Mouse (Mus musculus) gastrocnemius, postnatal 4 days (tissue): ENCODE results near the gene Atg10. TPM values are rescaled to one million over a fixed set of nuclear protein-coding genes. Genes with fewer than 3 reads are reported as not detected.
"Not testable (repeated sequence)": the region's sequence is repeated elsewhere in the genome, so short reads cannot be mapped to it uniquely, and the experiment has no call there.

Experiments used
- DNase-seq, 2 experiments: peaks; one replicate each; pipeline ENCODE4 v3.0.0; 2021 to 2022; ENCODE audit warnings: low spot score in 2 of 2, mixed read lengths in 2 of 2
- long read RNA-seq, 2 experiments: library from polyadenylated mRNA; stranded (forward); transcript quantifications; one replicate each; pipeline ENCODE4 v2.0.0; 2021
- total RNA-seq, 2 experiments: library from RNA; stranded (reverse); gene quantifications; 2 replicates each; pipeline ENCODE4 v1.2.3; 2021

Atg10 gene
- 10 to 100 TPM; 12.0 to 13.8 TPM for total RNA-seq
- long read RNA-seq, experiment 1, transcript Atg10-201 (8 exons, 1,583 nt), result major isoform, 17 of 31 reads
- long read RNA-seq, experiment 1, partial matches to known transcripts, result 0 of 31 reads
- long read RNA-seq, experiment 1, other reads (novel, unspliced or antisense), result 13 of 31 reads
- long read RNA-seq, experiment 2, transcript Atg10-201 (8 exons, 1,583 nt), result major isoform, 7 of 21 reads
- long read RNA-seq, experiment 2, partial matches to known transcripts, result 1 of 21 reads
- long read RNA-seq, experiment 2, other reads (novel, unspliced or antisense), result 12 of 21 reads

DNA sequence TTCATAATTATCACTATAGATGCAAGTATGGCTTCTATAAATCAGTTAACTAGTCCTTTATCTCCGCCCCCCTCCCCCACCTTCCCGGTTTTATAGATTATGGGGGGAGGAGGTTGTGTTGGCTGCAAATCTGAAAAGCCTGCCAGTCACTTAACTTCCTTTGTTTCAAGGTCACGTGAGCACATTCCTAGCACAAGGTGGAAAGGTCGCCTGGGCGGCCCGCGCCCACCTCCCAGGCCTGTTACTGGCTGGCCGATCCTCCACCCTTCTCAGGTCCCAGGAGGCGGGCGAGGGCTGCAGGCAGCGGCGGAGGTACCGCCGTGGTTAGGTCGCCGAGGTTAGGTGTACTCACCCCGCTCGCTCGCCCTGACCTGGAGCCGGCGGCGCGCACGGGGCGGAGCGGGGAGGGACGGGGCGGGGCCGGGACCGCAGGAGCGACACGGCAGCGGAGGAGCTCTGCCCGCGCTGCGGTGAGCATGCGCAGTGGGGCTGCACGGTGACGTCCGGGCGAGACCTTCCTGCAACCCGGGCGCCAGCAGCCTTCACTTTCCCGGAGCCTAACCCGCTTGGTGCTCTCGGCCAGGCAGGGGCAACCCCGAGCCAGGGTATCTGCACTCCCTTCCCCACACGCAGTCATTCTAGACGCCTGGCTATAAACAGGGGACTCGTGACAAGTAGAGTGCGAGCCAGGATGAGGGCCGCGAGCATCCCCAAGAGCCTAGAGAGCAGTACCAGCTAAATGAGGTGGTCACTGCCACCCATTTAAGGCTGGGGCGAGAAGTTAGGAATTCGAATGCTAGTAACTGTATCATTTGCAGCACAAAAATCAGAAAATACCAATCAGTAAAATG is at the start of gene Atg10:
Gene Atg10 (minus strand): TSS at position 382 of the 851 bp plus-strand sequence.
- peak; percentile 82 to 90 for DNase-seq

- DNase-seq, result no peak
These were observed 28.6 kb upstream of the Atg10 start for GRCm38 (mm10) chr13:91252406-91252805.

- DNase-seq, result no peak
These were observed 27.9 kb upstream of the Atg10 start for GRCm38 (mm10) chr13:91251636-91252035.

GRCm38 (mm10) chr13:91250050-91250449 is 26.3 kb upstream of the Atg10 start:
- DNase-seq, result not testable (repeated sequence)

- DNase-seq, result no peak
These were observed 22.7 kb upstream of the Atg10 start for GRCm38 (mm10) chr13:91246472-91246871.

DNA sequence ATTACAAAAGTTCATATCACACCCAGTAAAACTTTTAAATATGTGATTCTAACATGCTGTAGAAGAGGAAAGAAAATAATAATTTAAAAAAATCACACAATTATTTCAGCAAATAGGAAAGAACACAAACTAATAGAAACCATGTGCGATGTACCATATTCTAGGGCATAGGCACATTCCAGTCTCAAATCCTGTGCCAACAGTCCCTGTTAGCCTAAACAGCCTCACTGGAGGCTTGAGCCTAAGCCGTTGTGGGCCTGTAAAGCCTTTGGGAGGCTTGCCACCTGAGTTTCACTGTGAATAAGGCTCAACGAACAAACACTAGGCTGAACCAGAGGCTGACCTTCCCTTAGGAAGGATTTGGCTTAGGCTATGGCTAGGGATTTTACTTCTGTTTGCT is 14.2 kb upstream of the Atg10 start:
- DNase-seq, result no peak

DNA sequence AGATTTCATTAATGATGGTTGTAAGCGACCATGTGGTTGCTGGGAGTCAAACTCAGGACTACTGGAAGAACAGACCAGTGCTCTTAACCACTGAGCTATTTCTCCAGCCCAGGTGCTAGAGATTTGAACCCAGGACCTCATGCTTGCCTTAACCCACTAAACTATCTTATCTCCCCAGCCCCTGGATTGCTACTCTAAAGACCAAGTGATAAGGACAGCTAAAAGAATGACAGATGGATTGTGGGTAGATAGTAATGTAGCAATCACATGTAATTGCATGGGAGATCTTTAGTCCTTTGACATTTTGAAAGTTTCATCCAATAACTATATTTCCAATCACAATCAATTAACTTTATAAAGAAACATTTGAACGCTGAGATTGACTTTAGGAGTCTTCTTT is 13.1 kb upstream of the Atg10 start:
- no peak for DNase-seq

DNA sequence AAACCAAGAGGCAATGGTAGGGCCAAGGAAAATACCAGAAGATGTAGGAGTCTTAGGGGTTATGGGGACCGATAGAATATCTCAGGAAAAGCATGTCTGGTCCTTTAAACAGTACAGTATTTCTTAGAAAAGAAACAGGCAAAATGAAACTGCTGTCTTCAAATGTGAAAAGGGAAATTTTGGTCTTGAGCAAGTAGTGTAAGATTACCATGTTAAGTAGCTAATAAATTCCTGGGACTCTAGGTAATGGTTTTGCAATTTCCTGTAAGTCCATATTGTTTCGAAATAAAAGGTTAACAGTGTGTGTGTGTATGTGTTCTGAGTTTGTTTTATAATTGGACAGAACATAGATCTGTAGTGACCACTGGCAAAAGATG is 658 bp upstream of the Atg10 start:
- no peak for DNase-seq

- no peak for DNase-seq
These were observed 705 bp downstream of the Atg10 start for GRCm38 (mm10) chr13:91223063-91223462.

- no peak for DNase-seq
These were observed 2.1 kb downstream of the Atg10 start for GRCm38 (mm10) chr13:91221696-91222095.

DNA sequence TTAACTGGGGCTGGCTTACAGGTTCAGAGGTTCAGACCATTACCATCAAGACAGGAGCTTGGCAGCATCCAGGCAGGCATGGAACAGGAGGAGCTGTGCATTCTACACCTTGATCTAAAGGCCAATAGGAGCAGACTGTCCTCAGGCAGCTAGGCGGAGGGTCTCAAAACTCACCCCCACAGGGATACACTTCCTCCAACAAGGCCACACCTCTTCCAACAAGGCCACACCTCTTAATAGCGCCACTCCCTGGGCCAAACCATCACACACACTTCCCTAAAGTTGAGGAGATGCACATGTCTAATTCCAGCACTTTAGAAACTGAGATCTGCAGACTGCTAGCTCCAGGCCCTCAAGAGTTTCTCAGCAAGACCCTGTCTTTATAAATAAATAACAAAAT is 6.1 kb downstream of the Atg10 start:
- DNase-seq, result no peak

- DNase-seq, result no peak
These were observed 7.0 kb downstream of the Atg10 start for GRCm38 (mm10) chr13:91216656-91217205.

DNA sequence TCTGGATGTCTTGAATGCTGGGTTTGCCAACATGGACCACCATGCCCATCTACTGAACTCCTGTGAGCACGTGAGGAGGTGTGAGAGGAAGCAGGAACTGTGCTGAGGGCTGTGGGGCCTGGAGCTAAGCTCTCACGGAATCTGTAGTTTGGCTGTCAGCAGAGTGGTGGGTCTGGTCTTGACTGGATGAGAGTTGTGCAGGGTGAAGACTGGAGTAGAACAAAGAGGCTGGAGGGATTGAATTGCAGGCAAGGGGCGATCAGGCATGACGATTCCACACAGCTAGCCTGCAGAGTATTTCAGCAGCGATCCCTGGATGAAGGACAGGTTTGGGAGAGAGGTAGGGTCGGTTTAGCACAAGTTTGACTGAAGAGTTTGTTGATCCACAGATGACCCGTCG is 10.8 kb downstream of the Atg10 start:
- DNase-seq, result no peak

DNA sequence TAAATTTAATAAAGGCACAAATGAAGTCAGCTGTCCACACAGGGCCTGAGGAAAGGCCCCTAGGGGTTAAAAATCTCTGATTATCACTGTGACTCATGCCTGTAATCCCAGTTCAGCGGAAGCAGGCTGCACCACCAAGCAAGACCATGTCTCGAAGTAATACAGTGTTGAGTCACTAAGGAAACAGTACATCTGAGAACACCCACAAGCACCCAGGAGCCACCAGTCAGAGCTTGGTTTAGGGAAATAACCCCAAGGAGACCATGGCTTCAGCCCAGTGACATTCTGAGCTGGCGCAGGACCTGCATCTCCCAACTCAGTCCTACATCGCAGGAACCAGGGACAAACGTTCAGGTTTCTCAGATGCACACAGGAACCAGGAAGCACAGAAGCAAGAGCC is 17.5 kb downstream of the Atg10 start:
- no peak for DNase-seq

DNA sequence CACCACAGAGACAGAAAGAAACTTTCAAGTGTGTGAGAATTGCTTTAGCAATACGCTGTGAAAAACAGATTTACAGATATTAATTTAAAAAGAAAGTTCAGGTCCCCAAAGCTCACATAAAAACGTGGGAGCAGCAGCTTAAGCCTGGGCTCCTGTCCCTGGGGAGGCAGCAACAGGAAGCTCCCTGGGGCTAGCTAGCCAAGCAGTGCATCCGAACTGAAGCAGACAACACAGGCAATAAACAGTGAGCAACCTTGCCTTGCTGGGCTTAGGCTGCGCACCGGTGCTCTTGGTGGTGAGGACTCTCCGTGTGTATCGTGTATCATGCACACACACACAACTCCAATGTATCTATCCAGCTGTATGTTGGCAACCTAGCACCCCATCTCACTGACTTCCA is 21.2 kb downstream of the Atg10 start:
- DNase-seq, result no peak

DNA sequence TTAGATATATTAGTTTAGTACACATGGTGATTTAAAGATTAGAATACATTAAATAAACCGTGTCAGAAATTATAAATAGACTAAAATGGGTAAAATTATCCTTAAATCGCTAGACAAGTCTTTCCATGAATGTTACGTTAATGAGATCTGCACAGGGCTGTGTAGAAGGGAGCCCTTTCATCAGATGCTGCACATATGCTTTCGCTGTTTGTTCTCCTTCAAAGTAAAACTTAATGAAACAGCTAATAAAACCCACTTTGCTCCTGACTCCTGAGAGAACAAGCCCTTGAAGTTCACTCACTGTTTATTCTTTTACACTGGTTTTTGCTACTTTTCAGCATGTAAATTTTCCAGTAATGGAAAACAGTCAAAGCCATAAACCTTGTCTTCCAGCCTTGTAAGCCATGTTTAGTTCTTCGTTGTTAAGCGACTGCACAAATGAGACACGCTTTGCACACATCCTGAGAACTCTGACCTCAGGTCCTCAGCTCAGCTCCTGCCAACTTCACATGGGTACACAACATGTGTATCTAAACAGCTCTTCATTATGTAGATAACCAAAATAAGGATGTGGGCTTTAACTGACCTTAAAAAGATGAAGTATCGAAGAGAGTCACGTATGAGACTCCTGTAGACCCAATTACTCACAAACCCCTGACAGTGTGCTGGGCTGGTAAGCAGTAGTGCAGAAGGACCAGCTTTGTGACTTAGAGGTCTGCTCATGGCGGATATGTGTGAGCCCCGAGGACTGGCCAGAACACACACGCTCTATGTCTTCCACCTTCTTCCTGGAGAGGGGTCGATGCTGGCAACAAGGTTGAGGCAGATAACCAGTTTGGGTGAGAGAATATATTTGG is 36.2 kb downstream of the Atg10 start:
- DNase-seq, result no peak

DNA sequence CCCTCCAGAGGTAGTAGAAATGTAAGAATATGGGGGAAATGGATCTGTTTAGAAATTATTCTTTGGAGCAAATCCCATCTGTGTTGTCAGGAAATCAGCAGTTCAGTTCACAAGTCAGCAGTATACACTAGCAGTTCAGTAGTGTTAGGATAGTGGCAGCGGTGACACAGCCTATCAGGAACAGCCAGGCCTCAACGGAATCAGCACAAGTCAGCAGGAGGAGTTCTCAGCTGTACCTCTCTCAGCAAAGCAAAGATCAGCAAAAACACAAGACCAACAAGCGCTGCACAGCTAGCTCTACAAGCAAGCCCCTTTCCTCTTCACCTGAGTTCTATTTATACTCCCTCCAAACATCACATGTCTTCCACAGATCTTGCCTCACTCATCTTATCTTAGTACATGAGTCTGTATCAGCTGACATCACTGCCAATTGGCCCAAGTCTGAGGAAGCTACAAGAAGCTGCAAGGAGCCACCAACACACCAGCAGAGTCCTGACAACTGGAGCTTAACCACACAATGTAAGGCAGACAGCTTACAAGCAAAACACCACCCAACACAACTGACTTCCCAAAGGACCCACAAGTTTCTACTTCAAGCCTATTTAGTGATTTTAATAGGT is 38.4 kb downstream of the Atg10 start:
- DNase-seq, result no peak

DNA sequence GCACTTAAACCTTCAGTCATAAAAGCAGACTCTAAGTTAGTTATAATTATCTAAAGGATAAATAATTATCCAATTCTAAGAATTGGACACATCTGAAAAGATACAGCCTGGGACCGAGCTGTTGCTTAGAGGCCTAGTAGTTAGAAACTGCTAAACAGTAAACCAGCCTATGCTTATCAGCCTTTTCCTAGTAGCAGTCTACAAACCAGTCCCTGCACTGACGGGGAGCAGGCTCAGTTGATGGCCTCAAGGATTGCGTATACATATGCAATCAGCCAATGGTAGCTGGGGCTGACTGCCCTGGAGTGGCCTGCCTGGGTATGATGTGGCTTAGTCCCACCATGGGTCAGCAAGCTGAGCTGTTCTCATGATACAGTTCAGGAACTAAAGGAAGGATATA is 39.5 kb downstream of the Atg10 start:
- no peak for DNase-seq

DNA sequence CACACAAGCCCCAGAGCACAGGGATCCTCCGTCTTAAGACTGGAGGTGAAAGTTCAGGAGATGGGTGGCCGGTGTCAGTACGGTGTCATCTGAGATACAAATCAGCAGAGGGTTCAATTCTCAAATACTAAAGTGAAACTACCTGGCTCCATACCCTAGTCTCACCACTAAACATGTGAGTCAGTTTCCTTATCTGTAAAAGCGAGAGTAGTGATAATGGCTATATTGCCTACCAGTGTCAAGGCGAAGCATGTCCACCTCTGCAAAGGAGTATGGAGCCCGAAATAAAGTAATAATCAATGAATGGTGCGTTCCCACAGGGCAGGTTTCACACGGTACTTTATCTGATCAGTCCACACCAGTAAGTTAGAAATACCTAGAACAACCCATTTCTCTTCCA is 43.4 kb downstream of the Atg10 start:
- DNase-seq, result no peak

DNA sequence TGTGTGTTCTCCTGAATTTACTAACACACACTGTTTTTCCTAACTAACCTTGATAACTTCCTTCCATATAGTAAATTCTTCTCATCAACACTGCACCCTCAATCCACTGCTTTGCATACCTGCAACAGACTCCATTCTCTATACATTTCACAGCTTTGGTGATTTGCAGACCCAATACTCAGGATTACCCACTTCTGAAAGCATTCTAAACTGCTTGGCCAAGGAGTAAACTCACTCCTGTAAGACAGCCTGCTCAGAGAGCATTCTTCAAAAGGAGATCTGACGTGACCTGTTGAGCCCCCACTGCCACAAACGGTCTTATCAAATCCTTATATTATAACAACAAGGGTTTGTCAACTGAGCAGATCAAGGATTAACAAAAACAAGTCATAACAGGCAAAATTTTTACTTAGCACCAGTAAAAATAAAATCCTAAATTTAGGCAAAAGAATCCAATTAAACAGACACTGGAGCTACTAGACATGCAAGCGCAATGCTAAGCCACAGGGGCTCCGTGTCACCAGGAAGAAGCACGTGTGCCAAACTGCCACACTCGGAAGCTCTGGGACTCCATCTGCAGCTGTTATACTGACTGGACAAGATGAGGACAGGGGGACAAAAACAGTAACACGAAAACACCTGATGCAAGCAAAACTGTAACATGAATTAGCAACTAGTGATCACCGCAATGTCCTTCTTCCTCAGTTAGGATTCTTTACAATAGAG is 44.4 kb downstream of the Atg10 start:
- no peak for DNase-seq
